Mouse (Mus musculus) Patski (cell line): ENCODE data around the gene Nr6a1. TPM values are rescaled to one million over a fixed set of nuclear protein-coding genes. Genes with fewer than 3 reads are reported as not detected.

ENCODE experiments used
- ATAC-seq: fragments of 100-300 bp; one replicate; pipeline ENCODE4 v1.8.0; 2021
- CTCF ChIA-PET: fragments of 350-600 bp; sonication (Branson Sonifier 250); formaldehyde crosslinking; loops from one replicate; lab custom pipeline; 2022; ENCODE audit warnings: inconsistent platforms; lab: Charles Lee
- POLR2A ChIA-PET: fragments of 350-600 bp; sonication (Branson Sonifier 250); formaldehyde crosslinking; loops from one replicate; lab custom pipeline; 2022; ENCODE audit warnings: antibody characterized with exemption, inconsistent platforms; lab: Charles Lee
- DNase-seq: peaks from one replicate; pipeline ENCODE4 v3.0.0-alpha.2; 2011; ENCODE audit warnings: low read depth, low spot score
- H3K27me3 ChIP-seq: fragments of 371-371 bp; one replicate; pipeline ENCODE4 v1.5.1; 2021
- CTCF ChIP-seq: fragments of 100-300 bp; IDR thresholded peaks from one replicate; pipeline ENCODE4 v1.5.1; 2021
- in situ Hi-C: fragments of 300-500 bp; cut with MboI; formaldehyde crosslinking; loops from 3 replicates; pipeline ENCODE4 v1.11.1; 2018; ENCODE audit warnings: low pct_unique_long_range_greater_than_20kb, mixed read lengths
- polyA plus RNA-seq: library from polyadenylated mRNA; unstranded; gene quantifications from one replicate; pipeline ENCODE4 v1.2.3, GENCODE M21; 2021

The Nr6a1 gene
- polyA plus RNA-seq, 1 experiment from 2014 or later = 4.9 TPM

GRCm38 (mm10) chr2:38691542-38691941 lies 235.9 kb downstream of the Nr6a1 start:
- CTCF ChIA-PET = interaction anchor here (1.2 to 3.1 kb wide), 3 partner anchors 29 to 70 kb away, joined by 4 to 9 read pairs (median 5); no protein-coding TSS in a partner anchor

GRCm38 (mm10) chr2:38689881-38690280 lies 237.6 kb downstream of the Nr6a1 start:
- no peaks in the 10 kb centered on the region for H3K27me3 ChIP-seq
- peak; percentile 64 for DNase-seq

More at GRCm38 (mm10) chr2:38691542-38691941, 235.9 kb downstream of the Nr6a1 start:
- DNase-seq (no peak), ATAC-seq (no peak)
- POLR2A ChIA-PET = no interaction called here
- H3K27me3 ChIP-seq = no peaks in the 10 kb centered on the region
- no peak for TF ChIP-seq CTCF
- in situ Hi-C loops = no loop called here

GRCm38 (mm10) chr2:38688791-38689520 lies 238.5 kb downstream of the Nr6a1 start:
- DNase-seq = no peak
- POLR2A ChIA-PET = no interaction called here
- TF ChIP-seq CTCF = no peak
- in situ Hi-C loops = no loop called here
- no peaks in the 10 kb centered on the region for H3K27me3 ChIP-seq
- no peak for ATAC-seq
- CTCF ChIA-PET = interaction anchor here (1.3 to 3.1 kb wide), 2 partner anchors 27 to 51 kb away, joined by 3 to 9 read pairs; no protein-coding TSS in a partner anchor

More at GRCm38 (mm10) chr2:38689881-38690280, 237.6 kb downstream of the Nr6a1 start:
- ChIA-PET POLR2A (interaction anchor here (1.0 kb wide), 1 partner anchor 13 kb away, joined by 5 read pairs; no protein-coding TSS in a partner anchor), CTCF (interaction anchor here (3.1 kb wide), 1 partner anchor 28 kb away, joined by 9 read pairs; no protein-coding TSS in a partner anchor)
- in situ Hi-C loops = no loop called here
- no peak for TF ChIP-seq CTCF
- ATAC-seq = peak; percentile 64

- in situ Hi-C loops = no loop called here
- CTCF ChIA-PET = no interaction called here
- DNase-seq = no peak
- no peaks in the 10 kb centered on the region for H3K27me3 ChIP-seq
- no peak for ATAC-seq
- no peak for TF ChIP-seq CTCF
- POLR2A ChIA-PET = interaction anchor here (0.7 kb wide), 1 partner anchor 209 kb away, joined by 7 read pairs; no protein-coding TSS in a partner anchor
These were observed 241.7 kb downstream of the Nr6a1 start for GRCm38 (mm10) chr2:38685746-38686145.

- no peak for DNase-seq
- no peaks in the 10 kb centered on the region for H3K27me3 ChIP-seq
- in situ Hi-C loops = no loop called here
- no peak for TF ChIP-seq CTCF
- no peak for ATAC-seq
- ChIA-PET CTCF (interaction anchor here (1.1 kb wide), 1 partner anchor 36 kb away, joined by 4 read pairs; no protein-coding TSS in a partner anchor), POLR2A (no interaction called here)
These were observed 244.4 kb downstream of the Nr6a1 start for GRCm38 (mm10) chr2:38683083-38683482.

DNA sequence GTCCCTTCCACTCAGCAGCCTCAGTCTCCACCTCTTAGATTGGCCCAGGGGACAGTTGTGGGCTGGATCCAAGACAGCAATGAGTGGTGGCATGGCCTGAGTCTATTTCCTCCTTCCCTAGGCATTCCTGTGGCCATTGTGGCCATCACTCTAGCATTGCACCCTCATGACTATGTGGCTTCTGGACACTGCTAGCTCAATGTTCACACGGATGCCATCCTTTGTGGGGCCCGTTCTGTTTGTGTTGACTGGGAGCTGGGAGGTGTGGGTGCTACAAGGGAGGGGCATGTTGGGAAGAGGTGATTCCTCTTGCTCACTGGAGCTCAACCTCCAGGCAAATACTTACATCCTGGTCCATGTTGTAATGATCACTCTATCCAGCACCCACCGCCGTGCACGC lies 245.3 kb downstream of the Nr6a1 start:
- in situ Hi-C loops = no loop called here
- ChIA-PET POLR2A (interaction anchor here (0.6 to 1.3 kb wide), 2 partner anchors 29 to 252 kb away, joined by 3 read pairs; no protein-coding TSS in a partner anchor), CTCF (interaction anchor here (1.1 kb wide), 2 partner anchors 36 to 57 kb away, joined by 3 to 4 read pairs; no protein-coding TSS in a partner anchor)
- peak; percentile 87 for ATAC-seq
- DNase-seq = peak; percentile 60
- no peaks in the 10 kb centered on the region for H3K27me3 ChIP-seq
- no peak for TF ChIP-seq CTCF

DNA sequence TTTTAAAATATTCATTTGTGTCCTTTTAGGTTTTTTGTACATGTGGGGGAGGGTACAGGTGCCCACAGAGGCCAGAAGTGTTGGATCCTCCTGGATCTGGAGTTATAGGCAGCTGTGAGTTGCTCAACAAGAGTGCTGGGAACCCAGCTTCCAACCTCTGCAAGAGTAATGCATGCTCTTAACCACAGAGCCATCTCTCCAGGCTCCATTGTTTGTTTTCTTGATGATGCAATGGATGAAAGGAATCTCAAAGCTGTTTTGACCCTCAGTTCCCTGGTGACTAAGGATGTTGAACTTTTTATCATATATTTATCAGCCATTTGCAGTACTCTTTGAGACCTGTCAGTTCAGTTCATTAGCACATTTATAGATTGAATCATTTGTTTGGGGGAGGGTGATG lies 248.5 kb downstream of the Nr6a1 start:
- ChIA-PET CTCF (no interaction called here), POLR2A (no interaction called here)
- TF ChIP-seq CTCF = no peak

GRCm38 (mm10) chr2:38675366-38675969 lies 252.0 kb downstream of the Nr6a1 start:
- in situ Hi-C loops = no loop called here
- no peak for ATAC-seq
- no peak for DNase-seq
- TF ChIP-seq CTCF = no peak
- POLR2A ChIA-PET = no interaction called here
- H3K27me3 ChIP-seq = no peaks in the 10 kb centered on the region
- CTCF ChIA-PET = no interaction called here

More for the DNA sequence above, 248.5 kb downstream of the Nr6a1 start:
- H3K27me3 ChIP-seq = no peaks in the 10 kb centered on the region
- peak; percentile 22 for DNase-seq
- in situ Hi-C loops = no loop called here
- peak; percentile 10 for ATAC-seq

Other genes with a start within 250 kb of the Nr6a1 start
- gene Nr5a1, start 213.1 kb downstream of the Nr6a1 start, polyA plus RNA-seq = not detected
- 0.01 TPM for gene Olfml2a, start 4.3 kb upstream of the Nr6a1 start, polyA plus RNA-seq
- 0.40 TPM for gene Wdr38, start 69.8 kb upstream of the Nr6a1 start, polyA plus RNA-seq
- 93.2 TPM for gene Arpc5l, start 77.7 kb upstream of the Nr6a1 start, polyA plus RNA-seq
- gene Rpl35, start 77.9 kb upstream of the Nr6a1 start, polyA plus RNA-seq = 505 TPM
- 31.3 TPM for gene Golga1, start 137.9 kb upstream of the Nr6a1 start, polyA plus RNA-seq